Mouse (Mus musculus): Measurements from ENCODE around the gene 5530401A14Rik.

Gene 5530401A14Rik

GRCm38 (mm10) chr11:81860250-81860972 lies at the start of gene 5530401A14Rik:
TSS of gene 5530401A14Rik (plus strand) at chr11:81860673.
- in situ Hi-C loops (cut with MseI, MboI): no loop called here

DNA sequence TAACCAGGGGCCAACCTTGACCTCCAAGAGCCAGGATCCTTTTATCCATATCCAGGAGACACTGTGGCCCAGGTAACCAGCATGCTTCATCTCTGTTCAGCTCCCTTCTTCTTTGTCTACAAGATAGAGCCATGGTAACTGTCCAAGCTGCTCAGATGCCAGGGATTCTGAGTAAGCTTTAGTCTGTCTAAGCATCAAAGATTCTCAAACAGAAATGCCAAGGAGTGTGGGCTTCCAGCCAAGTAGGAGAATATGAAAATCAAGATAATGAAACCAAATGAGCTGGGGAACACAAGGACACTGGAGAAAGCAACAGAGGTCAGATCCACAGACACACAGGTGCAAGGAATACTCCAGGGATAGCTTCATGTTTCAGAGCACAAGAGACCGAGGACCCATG lies 45.7 kb upstream of the 5530401A14Rik start:
- in situ Hi-C loops (cut with MseI, MboI): no loop called here

DNA sequence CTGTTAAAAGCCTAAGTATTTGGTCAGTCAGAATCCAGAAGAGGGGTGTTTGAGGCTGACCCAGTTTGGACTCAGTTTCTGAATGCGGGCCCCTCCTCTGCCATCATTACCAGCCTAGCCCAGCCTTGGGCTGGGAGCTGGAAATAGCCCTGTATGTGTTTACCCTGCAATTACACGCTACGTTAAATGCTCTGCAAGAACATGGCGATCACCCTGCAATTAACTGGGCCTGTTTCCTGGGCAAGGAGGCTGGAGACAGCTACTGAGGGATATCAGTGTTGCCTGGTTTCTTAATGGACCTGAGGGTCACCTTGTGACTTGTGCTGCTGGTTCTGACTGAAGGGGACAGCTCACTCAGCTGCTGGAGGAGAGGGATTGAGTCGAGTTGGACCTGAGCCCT lies 43.9 kb upstream of the 5530401A14Rik start:
- in situ Hi-C loops (cut with MseI, MboI): no loop called here

GRCm38 (mm10) chr11:81832381-81832780 lies 28.1 kb upstream of the 5530401A14Rik start:
- in situ Hi-C loops (cut with MseI, MboI): no loop called here

- in situ Hi-C loops (cut with MseI, MboI): no loop called here
These were observed 22.0 kb upstream of the 5530401A14Rik start for GRCm38 (mm10) chr11:81838426-81838825.

DNA sequence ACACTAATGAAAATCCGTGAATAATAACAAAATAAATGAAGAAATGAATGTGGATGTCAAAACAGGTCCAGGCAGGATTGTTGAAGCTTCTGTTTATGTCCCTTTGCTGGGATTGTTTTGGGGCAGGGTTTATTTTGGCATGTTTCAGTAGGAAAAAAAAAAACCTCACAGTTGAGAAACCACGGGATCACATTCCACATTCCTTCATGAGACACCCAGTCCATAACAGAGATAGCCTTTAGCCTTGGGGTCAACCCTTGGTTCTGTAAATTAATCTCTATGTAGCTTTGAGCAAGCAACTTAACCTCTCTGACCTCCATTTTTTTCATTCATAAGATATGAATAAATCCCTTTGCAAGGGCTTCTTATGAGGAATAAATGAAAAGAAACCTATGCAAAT lies 19.5 kb upstream of the 5530401A14Rik start:
- in situ Hi-C loops (cut with MseI, MboI): no loop called here

- in situ Hi-C loops (cut with MseI, MboI): no loop called here
These were observed 15.3 kb upstream of the 5530401A14Rik start for GRCm38 (mm10) chr11:81845010-81845685.

DNA sequence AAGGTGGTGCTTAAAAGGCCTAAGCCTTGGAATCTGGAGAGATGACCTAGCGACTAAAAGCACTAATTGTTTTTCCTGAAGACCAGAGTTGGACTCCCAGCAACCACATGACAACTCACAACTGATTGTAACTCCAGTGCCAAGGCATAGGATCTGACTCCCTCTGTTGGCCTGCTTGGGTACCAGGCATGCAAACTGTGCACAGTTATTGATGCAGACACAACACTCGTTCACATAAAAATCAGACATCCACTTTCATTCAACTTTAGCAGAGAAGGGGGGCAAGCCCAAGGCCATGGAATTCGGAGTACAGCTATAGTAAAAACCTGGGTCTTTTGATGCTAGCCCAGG lies 14.8 kb upstream of the 5530401A14Rik start:
- in situ Hi-C loops (cut with MseI, MboI): no loop called here

DNA sequence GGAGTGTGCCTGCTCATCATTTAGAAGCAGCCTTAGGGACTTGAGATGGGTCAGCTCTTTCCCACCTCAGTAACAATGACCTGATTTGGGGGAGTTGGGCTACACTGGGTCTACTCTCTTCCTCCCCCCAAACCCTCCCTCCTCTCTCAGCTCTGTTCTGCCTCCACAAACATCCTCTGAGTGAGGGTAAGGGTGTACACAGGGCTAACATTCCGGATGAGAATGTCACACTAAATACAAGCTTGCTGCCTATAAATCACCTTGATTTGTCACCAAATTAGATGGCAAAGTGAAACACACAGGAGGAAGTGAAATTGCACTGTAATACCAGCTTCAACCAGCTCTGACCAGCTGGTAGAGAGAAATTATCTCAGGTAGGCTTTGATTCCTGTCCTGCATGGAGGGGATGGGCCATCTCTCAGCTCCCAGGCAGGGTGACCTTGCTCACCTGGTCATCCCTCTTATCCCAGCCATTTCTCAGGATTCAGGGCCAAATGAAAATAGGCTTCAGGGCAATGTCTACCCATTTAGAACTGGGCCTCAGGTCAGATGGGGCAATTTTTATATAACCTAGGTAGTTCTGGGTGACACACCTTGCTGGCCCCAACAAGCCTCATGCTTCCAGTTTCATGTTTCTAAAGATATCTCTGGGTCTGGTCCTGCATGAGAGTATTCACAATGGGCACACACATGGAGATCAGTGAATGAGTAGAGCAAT lies 12.5 kb upstream of the 5530401A14Rik start:
- in situ Hi-C loops (cut with MseI, MboI): no loop called here

GRCm38 (mm10) chr11:81865661-81866382 lies 5.3 kb downstream of the 5530401A14Rik start:
- in situ Hi-C loops (cut with MseI, MboI): no loop called here

- in situ Hi-C loops (cut with MseI, MboI): no loop called here
These were observed 11.2 kb downstream of the 5530401A14Rik start for GRCm38 (mm10) chr11:81871506-81872213.

- in situ Hi-C loops (cut with MseI, MboI): no loop called here
These were observed 36.0 kb downstream of the 5530401A14Rik start for GRCm38 (mm10) chr11:81896511-81896910.

GRCm38 (mm10) chr11:81897547-81898354 lies 37.3 kb downstream of the 5530401A14Rik start:
- in situ Hi-C loops (cut with MseI, MboI): no loop called here

DNA sequence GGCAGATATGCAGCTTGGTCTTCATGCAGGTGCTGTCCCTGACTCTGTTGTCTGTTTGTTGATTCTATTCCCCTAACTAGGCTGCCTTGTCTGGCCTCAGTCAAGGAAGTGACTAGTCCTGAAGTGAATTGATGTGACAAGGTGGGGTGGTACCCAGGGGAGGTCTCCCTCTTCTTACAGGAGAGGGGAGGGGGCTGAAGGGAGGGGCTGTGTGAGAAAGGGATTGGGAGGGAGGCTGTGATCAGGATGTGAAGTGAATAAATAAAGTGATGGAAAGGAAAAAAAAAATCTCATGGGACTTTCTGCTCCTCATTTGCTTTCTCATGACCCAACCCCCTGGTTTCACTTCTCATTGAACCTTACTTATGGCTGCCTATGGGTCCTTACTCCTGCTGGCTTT lies 41.8 kb downstream of the 5530401A14Rik start:
- in situ Hi-C loops (cut with MseI, MboI): no loop called here

GRCm38 (mm10) chr11:81908760-81909159 lies 48.3 kb downstream of the 5530401A14Rik start:
- in situ Hi-C loops (cut with MseI, MboI): no loop called here

DNA sequence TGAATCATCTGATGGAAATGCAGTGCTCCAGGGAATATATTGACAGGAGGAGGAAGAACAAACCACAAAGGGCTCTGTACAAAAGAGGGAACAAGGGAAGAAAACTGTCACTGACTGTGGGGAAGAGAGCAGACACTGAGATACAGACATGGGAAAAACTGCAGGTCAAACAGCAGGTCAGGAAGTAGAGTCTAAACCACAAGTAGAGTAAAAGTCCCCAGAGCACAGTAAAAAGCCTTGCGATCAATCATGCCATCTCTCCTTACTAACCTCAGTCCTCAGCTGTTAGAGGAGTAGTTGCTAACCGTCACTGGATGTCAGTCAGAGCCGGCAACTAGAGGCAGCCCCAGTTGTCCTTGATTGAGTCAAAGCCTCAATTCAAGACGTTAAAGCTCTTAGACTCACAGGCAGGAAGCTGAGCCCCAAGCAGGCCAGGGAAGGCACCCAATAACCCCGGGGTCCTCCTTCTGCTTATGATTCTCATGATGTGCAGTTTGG lies 49.0 kb downstream of the 5530401A14Rik start:
- in situ Hi-C loops (cut with MseI, MboI): no loop called here

- in situ Hi-C loops (cut with MseI, MboI): no loop called here
These were observed 52.6 kb downstream of the 5530401A14Rik start for GRCm38 (mm10) chr11:81913071-81913470.

DNA sequence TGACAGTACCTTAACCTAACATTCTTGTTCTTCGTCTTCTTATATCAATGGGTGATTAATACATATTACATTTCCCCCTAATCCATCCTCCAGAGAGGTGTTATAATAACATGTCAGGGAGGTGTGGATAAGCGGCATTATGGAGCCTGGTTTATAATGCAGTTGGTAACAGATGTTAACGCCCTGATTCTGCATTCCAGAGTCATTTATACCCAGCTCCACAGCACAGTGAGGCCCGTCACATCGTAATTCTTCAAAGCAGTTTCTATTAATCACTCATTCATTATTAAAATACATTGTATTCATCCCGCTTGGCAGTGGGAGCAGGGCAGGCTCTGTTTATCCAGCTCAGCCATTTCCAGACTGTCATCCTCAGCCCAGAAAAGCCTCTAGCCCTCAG lies 55.0 kb downstream of the 5530401A14Rik start:
- in situ Hi-C loops (cut with MseI, MboI): no loop called here

GRCm38 (mm10) chr11:81923096-81923495 lies 62.6 kb downstream of the 5530401A14Rik start:
- in situ Hi-C loops (cut with MseI, MboI): no loop called here

- in situ Hi-C loops (cut with MseI, MboI): no loop called here
These were observed 63.2 kb downstream of the 5530401A14Rik start for GRCm38 (mm10) chr11:81923626-81924025.

Measured in mouse trophoblast stem cell (cell line).